Mouse (Mus musculus): ENCODE data around the gene Pheta2.

DNA sequence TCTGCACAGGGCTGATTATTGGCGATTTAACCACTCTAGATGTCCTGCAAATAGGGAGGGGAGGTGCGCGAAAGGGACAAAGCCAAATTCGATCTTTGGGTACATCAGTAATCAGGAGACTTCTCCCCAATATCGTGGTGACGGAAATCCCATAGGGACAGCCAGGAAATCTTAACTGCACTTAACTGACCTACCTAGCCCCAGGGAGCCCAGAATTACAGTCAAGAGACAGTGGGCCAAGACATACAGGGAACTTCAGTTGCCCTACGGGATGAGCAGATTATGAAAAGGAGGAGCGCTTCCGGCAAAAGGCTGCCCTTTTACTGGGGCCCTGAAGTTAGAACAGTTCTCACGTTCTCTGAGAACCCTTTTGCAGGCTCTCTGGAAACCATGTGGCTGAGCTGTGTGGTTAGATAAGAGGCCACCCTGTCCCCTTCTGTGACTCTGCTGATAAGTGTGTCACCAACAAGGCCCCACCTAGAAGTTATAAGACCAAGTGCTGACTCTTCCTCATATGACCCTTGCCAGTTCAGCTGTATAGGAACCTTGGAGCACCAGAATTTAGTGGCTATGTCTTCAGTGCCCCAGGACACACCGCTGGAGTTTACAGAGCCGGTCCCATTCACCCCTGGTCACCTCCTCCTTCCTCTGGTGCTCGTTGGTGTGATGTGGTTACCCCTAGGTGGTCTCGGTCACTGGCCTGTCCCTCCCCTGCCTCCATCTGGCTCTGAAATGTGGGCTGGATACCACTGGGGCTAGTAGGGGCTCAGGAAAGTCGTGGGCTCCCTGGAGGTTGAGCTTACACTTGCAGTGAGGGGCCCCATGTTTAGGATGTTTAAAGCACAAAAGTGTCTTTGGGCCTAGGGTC lies 3.2 kb downstream of the Pheta2 start:
- TF ChIP-seq CTCF (IDR thresholded peaks at IDR 0.05), result no peak
- no peak for TF ChIP-seq EP300 (IDR thresholded peaks at IDR 0.05)
